Mouse (Mus musculus): Measurements from ENCODE around the gene Avl9. TPM values are rescaled to one million over a fixed set of nuclear protein-coding genes. Genes with fewer than 3 reads are reported as not detected.

The Avl9 gene
- polyA plus RNA-seq, 1 experiment from 2014 or later = 25.9 TPM

DNA sequence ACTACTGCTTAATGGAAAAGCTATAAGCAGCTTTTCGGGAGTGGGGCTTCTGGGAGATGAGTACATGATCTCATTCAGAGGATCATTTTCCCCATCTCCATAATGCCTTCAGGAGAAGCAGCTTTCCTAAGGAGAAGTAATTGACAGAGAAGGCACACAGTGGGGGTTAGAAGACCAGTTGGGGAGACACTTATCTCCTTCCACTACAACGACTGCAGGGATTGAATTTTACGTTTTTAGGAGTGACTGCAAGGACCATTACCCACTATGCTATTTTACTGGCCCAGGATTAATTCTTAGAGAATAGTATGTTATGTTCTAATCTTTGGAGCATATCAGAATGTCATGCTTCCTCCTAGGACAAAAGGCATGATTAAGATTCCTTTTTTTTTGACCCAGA lies 6.2 kb downstream of the Avl9 start:
- 38% methylated on average over 3 of the region's 3 CpGs for WGBS
- no peaks in the 10 kb centered on the region for H3K27me3 ChIP-seq (ENCODE audit: control insufficient read depth, insufficient read depth, low read depth, low read length)
- no peak overlapping the region for H3K9ac ChIP-seq (ENCODE audit: low read depth, low read length)
- H3K36me3 ChIP-seq (ENCODE audit: control insufficient read depth, insufficient read depth, low read length) = peaks cover 8% of the 10 kb centered on the region; the same call in 1 of the 2 replicates
- ATAC-seq = no peak
- H3K9me3 ChIP-seq (replicated peaks; ENCODE audit: control insufficient read depth, low read length, poor library complexity, severe bottlenecking) = no peaks in the 10 kb centered on the region
- H3K4me1 ChIP-seq (ENCODE audit: control insufficient read depth, insufficient read depth, low read length) = peaks cover 15% of the 10 kb centered on the region
- H3K4me3 ChIP-seq (ENCODE audit: low read depth, low read length) = no peak overlapping the region
- H3K4me2 ChIP-seq (ENCODE audit: low read length) = no peak overlapping the region
- H3K27ac ChIP-seq (ENCODE audit: low read length) = no peak overlapping the region

- Histone ChIP-seq H3K36me3 (ENCODE audit: control insufficient read depth, insufficient read depth, low read length) (peaks cover 28% of the 10 kb centered on the region), H3K9ac (ENCODE audit: low read depth, low read length) (no peak overlapping the region), H3K27ac (ENCODE audit: low read length) (no peak overlapping the region), H3K4me3 (ENCODE audit: low read depth, low read length) (no peak overlapping the region), H3K27me3 (ENCODE audit: control insufficient read depth, insufficient read depth, low read depth, low read length) (no peaks in the 10 kb centered on the region), H3K9me3 (replicated peaks; ENCODE audit: control insufficient read depth, low read length, poor library complexity, severe bottlenecking) (no peaks in the 10 kb centered on the region), H3K4me1 (ENCODE audit: control insufficient read depth, insufficient read depth, low read length) (no peaks in the 10 kb centered on the region), H3K4me2 (ENCODE audit: low read length) (no peak overlapping the region)
- ATAC-seq = no peak
- 72% methylated on average over 2 of the region's 2 CpGs for WGBS
Observed at GRCm38 (mm10) chr6:56732545-56732944, 17.8 kb downstream of the Avl9 start.

DNA sequence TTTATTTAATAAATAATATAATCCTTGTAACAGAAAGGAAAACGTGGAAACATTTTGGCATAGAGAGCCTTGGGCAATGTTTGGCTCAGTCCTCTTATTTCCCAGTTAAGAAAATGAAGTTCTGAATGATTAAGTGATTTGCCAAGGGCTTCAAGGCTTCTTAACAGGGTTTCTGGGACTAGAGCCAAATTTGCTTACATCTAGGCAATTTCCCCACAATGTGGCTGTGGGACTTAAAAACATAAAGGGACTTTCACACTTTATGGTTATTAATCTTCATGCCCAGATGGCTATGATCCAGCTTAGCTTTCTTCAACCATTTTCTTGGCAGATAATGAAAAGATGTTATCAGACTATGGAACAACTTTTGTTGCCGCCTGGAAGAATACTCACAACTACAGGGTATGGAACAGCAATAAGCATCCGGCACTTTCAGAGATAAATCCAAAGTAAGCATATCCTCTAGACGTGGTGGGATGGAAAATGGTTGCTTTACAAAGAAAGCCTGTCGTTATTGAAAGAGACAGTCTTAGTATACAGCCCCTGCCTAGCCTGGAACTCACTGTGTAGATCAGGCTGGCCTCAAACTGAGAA lies 31.3 kb downstream of the Avl9 start:
- Histone ChIP-seq H3K4me2 (ENCODE audit: low read length) (no peak overlapping the region), H3K27me3 (ENCODE audit: control insufficient read depth, insufficient read depth, low read depth, low read length) (no peaks in the 10 kb centered on the region), H3K4me3 (ENCODE audit: low read depth, low read length) (no peak overlapping the region), H3K9me3 (replicated peaks; ENCODE audit: control insufficient read depth, low read length, poor library complexity, severe bottlenecking) (no peaks in the 10 kb centered on the region), H3K4me1 (ENCODE audit: control insufficient read depth, insufficient read depth, low read length) (no peaks in the 10 kb centered on the region), H3K27ac (ENCODE audit: low read length) (no peak overlapping the region), H3K36me3 (ENCODE audit: control insufficient read depth, insufficient read depth, low read length) (peaks cover 6% of the 10 kb centered on the region; the same call in 1 of the 2 replicates), H3K9ac (ENCODE audit: low read depth, low read length) (no peak overlapping the region)
- WGBS = 47% methylated on average over 5 of the region's 5 CpGs
- peak; percentile 54; the same call in 1 of the 2 replicates for ATAC-seq

- H3K4me3 ChIP-seq (ENCODE audit: low read depth, low read length) = no peak overlapping the region
- no peak overlapping the region for H3K27ac ChIP-seq (ENCODE audit: low read length)
- 97% methylated on average over 3 of the region's 3 CpGs for WGBS
- H3K27me3 ChIP-seq (ENCODE audit: control insufficient read depth, insufficient read depth, low read depth, low read length) = no peaks in the 10 kb centered on the region
- H3K4me2 ChIP-seq (ENCODE audit: low read length) = no peak overlapping the region
- H3K36me3 ChIP-seq (ENCODE audit: control insufficient read depth, insufficient read depth, low read length) = peaks cover 31% of the 10 kb centered on the region
- no peak overlapping the region for H3K9ac ChIP-seq (ENCODE audit: low read depth, low read length)
- H3K9me3 ChIP-seq (replicated peaks; ENCODE audit: control insufficient read depth, low read length, poor library complexity, severe bottlenecking) = no peaks in the 10 kb centered on the region
- H3K4me1 ChIP-seq (ENCODE audit: control insufficient read depth, insufficient read depth, low read length) = no peaks in the 10 kb centered on the region
- ATAC-seq = no peak
Observed at GRCm38 (mm10) chr6:56753719-56754118, 39.0 kb downstream of the Avl9 start.

- H3K4me1 ChIP-seq (ENCODE audit: control insufficient read depth, insufficient read depth, low read length) = no peaks in the 10 kb centered on the region
- H3K4me3 ChIP-seq (ENCODE audit: low read depth, low read length) = no peak overlapping the region
- no peak for ATAC-seq
- no peaks in the 10 kb centered on the region for H3K9me3 ChIP-seq (replicated peaks; ENCODE audit: control insufficient read depth, low read length, poor library complexity, severe bottlenecking)
- peaks cover 33% of the 10 kb centered on the region for H3K36me3 ChIP-seq (ENCODE audit: control insufficient read depth, insufficient read depth, low read length)
- no peak overlapping the region for H3K9ac ChIP-seq (ENCODE audit: low read depth, low read length)
- H3K27me3 ChIP-seq (ENCODE audit: control insufficient read depth, insufficient read depth, low read depth, low read length) = no peaks in the 10 kb centered on the region
- H3K27ac ChIP-seq (ENCODE audit: low read length) = no peak overlapping the region
- 89% methylated on average over 1 of the region's 1 CpGs for WGBS
- no peak overlapping the region for H3K4me2 ChIP-seq (ENCODE audit: low read length)
Observed at GRCm38 (mm10) chr6:56756117-56756516, 41.4 kb downstream of the Avl9 start.

GRCm38 (mm10) chr6:56759324-56759723 lies 44.6 kb downstream of the Avl9 start:
- H3K36me3 ChIP-seq (ENCODE audit: control insufficient read depth, insufficient read depth, low read length) = peaks cover 41% of the 10 kb centered on the region
- H3K4me1 ChIP-seq (ENCODE audit: control insufficient read depth, insufficient read depth, low read length) = no peaks in the 10 kb centered on the region
- no peaks in the 10 kb centered on the region for H3K27me3 ChIP-seq (ENCODE audit: control insufficient read depth, insufficient read depth, low read depth, low read length)
- no peaks in the 10 kb centered on the region for H3K9me3 ChIP-seq (replicated peaks; ENCODE audit: control insufficient read depth, low read length, poor library complexity, severe bottlenecking)
- WGBS = 100% methylated on average over 1 of the region's 1 CpGs
- no peak overlapping the region for H3K27ac ChIP-seq (ENCODE audit: low read length)
- no peak for ATAC-seq
- no peak overlapping the region for H3K4me3 ChIP-seq (ENCODE audit: low read depth, low read length)
- no peak overlapping the region for H3K4me2 ChIP-seq (ENCODE audit: low read length)
- H3K9ac ChIP-seq (ENCODE audit: low read depth, low read length) = no peak overlapping the region

- no peak overlapping the region for H3K9ac ChIP-seq (ENCODE audit: low read depth, low read length)
- no peak overlapping the region for H3K27ac ChIP-seq (ENCODE audit: low read length)
- H3K4me3 ChIP-seq (ENCODE audit: low read depth, low read length) = no peak overlapping the region
- H3K27me3 ChIP-seq (ENCODE audit: control insufficient read depth, insufficient read depth, low read depth, low read length) = no peaks in the 10 kb centered on the region
- H3K9me3 ChIP-seq (replicated peaks; ENCODE audit: control insufficient read depth, low read length, poor library complexity, severe bottlenecking) = no peaks in the 10 kb centered on the region
- no peak for ATAC-seq
- no peaks in the 10 kb centered on the region for H3K4me1 ChIP-seq (ENCODE audit: control insufficient read depth, insufficient read depth, low read length)
- WGBS = 80% methylated on average over 3 of the region's 3 CpGs
- no peak overlapping the region for H3K4me2 ChIP-seq (ENCODE audit: low read length)
- peaks cover 14% of the 10 kb centered on the region for H3K36me3 ChIP-seq (ENCODE audit: control insufficient read depth, insufficient read depth, low read length)
Observed at GRCm38 (mm10) chr6:56765265-56765664, 50.6 kb downstream of the Avl9 start.

- Histone ChIP-seq H3K9me3 (replicated peaks; ENCODE audit: control insufficient read depth, low read length, poor library complexity, severe bottlenecking) (no peaks in the 10 kb centered on the region), H3K4me1 (ENCODE audit: control insufficient read depth, insufficient read depth, low read length) (no peaks in the 10 kb centered on the region), H3K36me3 (ENCODE audit: control insufficient read depth, insufficient read depth, low read length) (peaks cover 13% of the 10 kb centered on the region), H3K9ac (ENCODE audit: low read depth, low read length) (no peak overlapping the region), H3K4me3 (ENCODE audit: low read depth, low read length) (no peak overlapping the region), H3K27me3 (ENCODE audit: control insufficient read depth, insufficient read depth, low read depth, low read length) (no peaks in the 10 kb centered on the region), H3K27ac (ENCODE audit: low read length) (no peak overlapping the region), H3K4me2 (ENCODE audit: low read length) (no peak overlapping the region)
- ATAC-seq = no peak
- WGBS = 93% methylated on average over 4 of the region's 4 CpGs
Observed at GRCm38 (mm10) chr6:56765696-56766095, 51.0 kb downstream of the Avl9 start.

- Histone ChIP-seq H3K36me3 (ENCODE audit: control insufficient read depth, insufficient read depth, low read length) (peaks cover 21% of the 10 kb centered on the region), H3K4me1 (ENCODE audit: control insufficient read depth, insufficient read depth, low read length) (no peaks in the 10 kb centered on the region), H3K9me3 (replicated peaks; ENCODE audit: control insufficient read depth, low read length, poor library complexity, severe bottlenecking) (no peaks in the 10 kb centered on the region), H3K9ac (ENCODE audit: low read depth, low read length) (no peak overlapping the region), H3K27me3 (ENCODE audit: control insufficient read depth, insufficient read depth, low read depth, low read length) (no peaks in the 10 kb centered on the region), H3K4me3 (ENCODE audit: low read depth, low read length) (no peak overlapping the region), H3K27ac (ENCODE audit: low read length) (no peak overlapping the region), H3K4me2 (ENCODE audit: low read length) (no peak overlapping the region)
- ATAC-seq = no peak
- WGBS = 78% methylated on average over 3 of the region's 3 CpGs
Observed at GRCm38 (mm10) chr6:56775816-56776215, 61.1 kb downstream of the Avl9 start.
